Mouse (Mus musculus) heart, adult 2 months (tissue): ENCODE measurements around the gene Shld2. TPM values are rescaled to one million over a fixed set of nuclear protein-coding genes. Genes with fewer than 3 reads are reported as not detected.

Experiments used
- DNase-seq, 2 experiments: peaks; one replicate each; pipeline ENCODE4 v3.0.0; 2021
- H3K27ac ChIP-seq: fragments of 200-600 bp; 2 replicates; pipeline ENCODE4 v1.8.1; 2022
- H3K27me3 ChIP-seq: fragments of 200-500 bp; 2 replicates; pipeline ENCODE4 v1.6.1; 2012; ENCODE audit warnings: mild to moderate bottlenecking, low read length, inconsistent platforms, mixed read lengths; ENCODE audit not compliant: control insufficient read depth, insufficient read depth
- H3K36me3 ChIP-seq: fragments of 200-500 bp; 2 replicates; pipeline ENCODE4 v1.6.1; 2012; ENCODE audit warnings: low read length, inconsistent platforms; ENCODE audit not compliant: control insufficient read depth, insufficient read depth
- H3K4me1 ChIP-seq: fragments of 200-500 bp; 2 replicates; pipeline ENCODE4 v1.6.1; 2011; ENCODE audit warnings: low read length; ENCODE audit not compliant: control insufficient read depth, insufficient read depth
- H3K4me3 ChIP-seq: fragments of 200-600 bp; 2 replicates; pipeline ENCODE4 v1.8.1; 2022
- H3K79me2 ChIP-seq: fragments of 200-500 bp; replicated peaks from 2 replicates; pipeline ENCODE4 v1.6.1; 2012; ENCODE audit warnings: mild to moderate bottlenecking, inconsistent platforms, low read length, moderate library complexity, mixed read lengths; ENCODE audit not compliant: control insufficient read depth, insufficient read depth
- H3K9ac ChIP-seq: fragments of 200-500 bp; 2 replicates; pipeline ENCODE4 v1.6.1; 2012; ENCODE audit warnings: low read depth, mild to moderate bottlenecking, control low read depth, inconsistent platforms, low read length, mixed read lengths
- CTCF ChIP-seq: fragments of 200-600 bp; IDR thresholded peaks from 2 replicates; pipeline ENCODE4 v1.8.1; 2022; ENCODE audit warnings: antibody characterized with exemption, mild to moderate bottlenecking, moderate library complexity
- EP300 ChIP-seq: fragments of 200-500 bp; IDR thresholded peaks from 2 replicates; pipeline ENCODE4 v1.6.1; 2011; ENCODE audit warnings: low read depth, low read length, control low read depth; ENCODE audit not compliant: insufficient read depth
- POLR2A ChIP-seq: fragments of 200-500 bp; IDR thresholded peaks from 2 replicates; pipeline ENCODE4 v1.6.1; 2011; ENCODE audit warnings: mild to moderate bottlenecking, low read depth, low read length, control low read depth; ENCODE audit not compliant: insufficient read depth
- WGBS: fragments of 180-500 bp; shearing (Covaris S2); methylation state at CpG from one replicate; pipeline ENCODE4 v1.1.7; 2018; 5-methylcytosine and 5-hydroxymethylcytosine counted together
- intact Hi-C: fragments of 180-260 bp; cut with DNase I; formaldehyde crosslinking; loops from one replicate; pipeline ENCODE4 v1.15.1; 2025
- polyA plus RNA-seq: library from polyadenylated mRNA; depleted of rRNA; stranded (reverse); fragments of >200 nt; gene quantifications from 2 replicates; pipeline ENCODE4 v1.2.3, GENCODE M21; 2012
- total RNA-seq, 2 experiments: library from RNA; stranded (reverse); gene quantifications; 2 replicates each; pipeline ENCODE4 v1.2.3; 2021

Shld2 gene
- total and polyA plus RNA-seq, 3 experiments: 2.4 to 9.9 (median 7.8) TPM

GRCm38 (mm10) chr14:34331886-34332285, 21.6 kb upstream of the Shld2 start:
- no peak for DNase-seq
- no peak overlapping the region for H3K9ac ChIP-seq
- H3K36me3 ChIP-seq: no peaks in the 10 kb centered on the region; the same call in 1 of the 2 replicates
- intact Hi-C loops: no loop called here
- TF ChIP-seq POLR2A (no peak), CTCF (no peak), EP300 (no peak)
- H3K79me2 ChIP-seq: no peaks in the 10 kb centered on the region
- 91% methylated on average over 3 of the region's 3 CpGs for WGBS
- no peak overlapping the region for H3K4me3 ChIP-seq
- H3K27me3 ChIP-seq: no peaks in the 10 kb centered on the region
- no peak overlapping the region for H3K27ac ChIP-seq
- H3K4me1 ChIP-seq: no peaks in the 10 kb centered on the region

GRCm38 (mm10) chr14:34330657-34331158, 20.4 kb upstream of the Shld2 start:
- DNase-seq: no peak
- Histone ChIP-seq H3K4me1 (no peaks in the 10 kb centered on the region), H3K79me2 (no peaks in the 10 kb centered on the region), H3K4me3 (no peak overlapping the region), H3K27ac (no peak overlapping the region), H3K27me3 (no peaks in the 10 kb centered on the region), H3K36me3 (peaks cover 2% of the 10 kb centered on the region), H3K9ac (no peak overlapping the region)
- 92% methylated on average over 9 of the region's 9 CpGs for WGBS
- TF ChIP-seq POLR2A (no peak), CTCF (no peak), EP300 (no peak)
- intact Hi-C loops: no loop called here

GRCm38 (mm10) chr14:34327618-34328017, 17.3 kb upstream of the Shld2 start:
- intact Hi-C loops: no loop called here
- TF ChIP-seq CTCF (no peak), EP300 (no peak), POLR2A (no peak)
- peaks cover 6% of the 10 kb centered on the region for H3K36me3 ChIP-seq
- DNase-seq: no peak
- no peak overlapping the region for H3K9ac ChIP-seq
- no peaks in the 10 kb centered on the region for H3K4me1 ChIP-seq
- WGBS: 76% methylated on average over 1 of the region's 1 CpGs
- no peaks in the 10 kb centered on the region for H3K27me3 ChIP-seq
- H3K27ac ChIP-seq: no peak overlapping the region
- H3K4me3 ChIP-seq: no peak overlapping the region
- H3K79me2 ChIP-seq: no peaks in the 10 kb centered on the region

- Histone ChIP-seq H3K79me2 (no peaks in the 10 kb centered on the region), H3K36me3 (peaks cover 7% of the 10 kb centered on the region)
- WGBS: 73% methylated on average over 3 of the region's 3 CpGs
Observed at GRCm38 (mm10) chr14:34326606-34327005, 16.3 kb upstream of the Shld2 start.

GRCm38 (mm10) chr14:34323576-34324085, 13.3 kb upstream of the Shld2 start:
- H3K79me2 ChIP-seq: no peaks in the 10 kb centered on the region
- H3K4me1 ChIP-seq: no peaks in the 10 kb centered on the region
- over 99% methylated on average over 5 of the region's 5 CpGs for WGBS
- no peaks in the 10 kb centered on the region for H3K27me3 ChIP-seq
- H3K9ac ChIP-seq: no peak overlapping the region
- intact Hi-C loops: no loop called here
- TF ChIP-seq EP300 (no peak), POLR2A (no peak), CTCF (no peak)
- no peak overlapping the region for H3K27ac ChIP-seq
- no peak for DNase-seq
- no peak overlapping the region for H3K4me3 ChIP-seq
- H3K36me3 ChIP-seq: peaks cover 8% of the 10 kb centered on the region

More at GRCm38 (mm10) chr14:34326606-34327005, 16.3 kb upstream of the Shld2 start:
- Histone ChIP-seq H3K4me3 (no peak overlapping the region), H3K4me1 (no peaks in the 10 kb centered on the region), H3K27ac (no peak overlapping the region), H3K27me3 (no peaks in the 10 kb centered on the region), H3K9ac (no peak overlapping the region)
- TF ChIP-seq EP300: no peak
- no peak for TF ChIP-seq CTCF
- no peak for TF ChIP-seq POLR2A
- no peak for DNase-seq
- intact Hi-C loops: no loop called here

GRCm38 (mm10) chr14:34318113-34318512, 7.8 kb upstream of the Shld2 start:
- no peak overlapping the region for H3K4me3 ChIP-seq
- no peak for TF ChIP-seq CTCF
- no peak for TF ChIP-seq EP300
- no peak for TF ChIP-seq POLR2A
- H3K9ac ChIP-seq: no peak overlapping the region
- H3K27me3 ChIP-seq: no peaks in the 10 kb centered on the region
- H3K79me2 ChIP-seq: peaks cover 2% of the 10 kb centered on the region
- H3K36me3 ChIP-seq: peaks cover 22% of the 10 kb centered on the region
- intact Hi-C loops: loop anchor here (10.0 kb wide), 1 partner anchor 357 kb away; the partner anchor contains the start of gene Wapl
- no peak overlapping the region for H3K27ac ChIP-seq
- no peak for DNase-seq
- H3K4me1 ChIP-seq: peaks cover 4% of the 10 kb centered on the region
